Mouse (Mus musculus): ENCODE results near the gene Plxnb3. TPM values are rescaled to one million over a fixed set of nuclear protein-coding genes. Genes with fewer than 3 reads are reported as not detected.

The Plxnb3 gene
- polyA plus RNA-seq (2014; fragmentation: Nextera tagmentation; extraction: Ambion mirVana), result 0.12 and 0.19 TPM in 2 replicates

- H3K9me3 ChIP-seq (ENCODE audit: control insufficient read depth, low read length), result no peaks in the 10 kb centered on the region
Measured at GRCm38 (mm10) chrX:73756334-73757140, at the start of gene Plxnb3. TSS of gene Plxnb3 (plus strand) at chrX:73757090.

GRCm38 (mm10) chrX:73715476-73716108 lies 41.3 kb upstream of the Plxnb3 start:
- 0 out of 2 replicates have a peak, but pooled peaks cover 9% of the 10 kb centered on the region for H3K4me1 ChIP-seq (ENCODE audit: control insufficient read depth, insufficient read depth, low read length)
- H3K4me3 ChIP-seq (replicated peaks; ENCODE audit: low read depth, low read length), result peak overlapping the region; percentile 46
- no peaks in the 10 kb centered on the region for H3K9me3 ChIP-seq (ENCODE audit: control insufficient read depth, low read length)
- H3K36me3 ChIP-seq (ENCODE audit: control insufficient read depth, insufficient read depth, low read length), result no peaks in the 10 kb centered on the region
- H3K27me3 ChIP-seq (ENCODE audit: control insufficient read depth, insufficient read depth, low read length), result no peaks in the 10 kb centered on the region
- peak overlapping the region; percentile 40 for H3K9ac ChIP-seq (replicated peaks; ENCODE audit: low read length)
- DNase-seq (peak; percentile 27), ATAC-seq (ENCODE audit: low FRiP score, low TSS enrichment) (peak; percentile 1; the same call in 1 of the 2 replicates)
- H3K4me2 ChIP-seq (ENCODE audit: low read length), result peak overlapping the region; percentile 64
- 0 out of 2 replicates have a peak overlapping the region, but pooled peaks have one; percentile 77 for H3K27ac ChIP-seq (replicated peaks; ENCODE audit: low read depth, low read length)
- WGBS, result 24% methylated on average over 21 of the region's 21 CpGs

More at GRCm38 (mm10) chrX:73756334-73757140, at the start of gene Plxnb3:
- WGBS, result 58% methylated on average over 5 of the region's 5 CpGs
- no peaks in the 10 kb centered on the region for H3K27me3 ChIP-seq (ENCODE audit: control insufficient read depth, insufficient read depth, low read length)
- H3K27ac ChIP-seq (replicated peaks; ENCODE audit: low read depth, low read length), result no peak within 1 kb of the TSS
- DNase-seq, result no peak
- H3K4me2 ChIP-seq (ENCODE audit: low read length), result no peak within 1 kb of the TSS
- no peak within 1 kb of the TSS for H3K9ac ChIP-seq (replicated peaks; ENCODE audit: low read length)
- ATAC-seq (ENCODE audit: low FRiP score, low TSS enrichment), result no peak
- no peaks in the 10 kb centered on the region for H3K4me1 ChIP-seq (ENCODE audit: control insufficient read depth, insufficient read depth, low read length)
- no peak within 1 kb of the TSS for H3K4me3 ChIP-seq (replicated peaks; ENCODE audit: low read depth, low read length)
- no peaks in the 10 kb centered on the region for H3K36me3 ChIP-seq (ENCODE audit: control insufficient read depth, insufficient read depth, low read length)

- 25% methylated on average over 39 of the region's 45 CpGs for WGBS
- peak; percentile 94 for ATAC-seq (ENCODE audit: low FRiP score, low TSS enrichment)
- Histone ChIP-seq H3K36me3 (ENCODE audit: control insufficient read depth, insufficient read depth, low read length) (no peaks in the 10 kb centered on the region), H3K27me3 (ENCODE audit: control insufficient read depth, insufficient read depth, low read length) (no peaks in the 10 kb centered on the region), H3K4me1 (ENCODE audit: control insufficient read depth, insufficient read depth, low read length) (0 out of 2 replicates have a peak, but pooled peaks cover 9% of the 10 kb centered on the region), H3K9ac (replicated peaks; ENCODE audit: low read length) (peak within 1 kb of the TSS; percentile 46), H3K4me3 (replicated peaks; ENCODE audit: low read depth, low read length) (peak within 1 kb of the TSS; percentile 46), H3K27ac (replicated peaks; ENCODE audit: low read depth, low read length) (peak within 1 kb of the TSS; percentile 77), H3K4me2 (ENCODE audit: low read length) (peak within 1 kb of the TSS; percentile 64), H3K9me3 (ENCODE audit: control insufficient read depth, low read length) (no peaks in the 10 kb centered on the region)
- DNase-seq, result peak; percentile 93
Measured at GRCm38 (mm10) chrX:73716109-73716661, 40.7 kb upstream of the Plxnb3 start, which contains the start of the genes Bcap31 and Abcd1. TSS of gene Bcap31 (minus strand) at chrX:73716175. TSS of gene Abcd1 (plus strand) at chrX:73716597.

GRCm38 (mm10) chrX:73716709-73717545 lies 40.0 kb upstream of the Plxnb3 start:
- Histone ChIP-seq H3K4me1 (ENCODE audit: control insufficient read depth, insufficient read depth, low read length) (0 out of 2 replicates have a peak, but pooled peaks cover 9% of the 10 kb centered on the region), H3K9me3 (ENCODE audit: control insufficient read depth, low read length) (no peaks in the 10 kb centered on the region), H3K27ac (replicated peaks; ENCODE audit: low read depth, low read length) (peak overlapping the region; percentile 77), H3K4me2 (ENCODE audit: low read length) (peak overlapping the region; percentile 64), H3K27me3 (ENCODE audit: control insufficient read depth, insufficient read depth, low read length) (no peaks in the 10 kb centered on the region), H3K36me3 (ENCODE audit: control insufficient read depth, insufficient read depth, low read length) (no peaks in the 10 kb centered on the region), H3K4me3 (replicated peaks; ENCODE audit: low read depth, low read length) (peak overlapping the region; percentile 46), H3K9ac (replicated peaks; ENCODE audit: low read length) (peak overlapping the region; percentile 46)
- peak; percentile 36 for DNase-seq
- 32% methylated on average over 30 of the region's 30 CpGs for WGBS
- ATAC-seq (ENCODE audit: low FRiP score, low TSS enrichment), result peak; percentile 40

GRCm38 (mm10) chrX:73717667-73718066 lies 39.2 kb upstream of the Plxnb3 start:
- Histone ChIP-seq H3K4me2 (ENCODE audit: low read length) (peak overlapping the region; percentile 64), H3K9ac (replicated peaks; ENCODE audit: low read length) (no peak overlapping the region), H3K36me3 (ENCODE audit: control insufficient read depth, insufficient read depth, low read length) (no peaks in the 10 kb centered on the region), H3K27ac (replicated peaks; ENCODE audit: low read depth, low read length) (no peak overlapping the region), H3K4me3 (replicated peaks; ENCODE audit: low read depth, low read length) (peak overlapping the region; percentile 46; the same call in 1 of the 2 replicates), H3K9me3 (ENCODE audit: control insufficient read depth, low read length) (no peaks in the 10 kb centered on the region), H3K4me1 (ENCODE audit: control insufficient read depth, insufficient read depth, low read length) (0 out of 2 replicates have a peak, but pooled peaks cover 9% of the 10 kb centered on the region), H3K27me3 (ENCODE audit: control insufficient read depth, insufficient read depth, low read length) (no peaks in the 10 kb centered on the region)
- WGBS, result 70% methylated on average over 11 of the region's 11 CpGs
- DNase-seq, result no peak
- no peak for ATAC-seq (ENCODE audit: low FRiP score, low TSS enrichment)

- ATAC-seq (ENCODE audit: low FRiP score, low TSS enrichment), result no peak
- 57% methylated on average over 3 of the region's 3 CpGs for WGBS
- H3K9ac ChIP-seq (replicated peaks; ENCODE audit: low read length), result no peak overlapping the region
Measured at GRCm38 (mm10) chrX:73718271-73718670, 38.6 kb upstream of the Plxnb3 start.

GRCm38 (mm10) chrX:73718686-73719362 lies 38.1 kb upstream of the Plxnb3 start:
- Histone ChIP-seq H3K4me3 (replicated peaks; ENCODE audit: low read depth, low read length) (no peak overlapping the region), H3K36me3 (ENCODE audit: control insufficient read depth, insufficient read depth, low read length) (no peaks in the 10 kb centered on the region), H3K27ac (replicated peaks; ENCODE audit: low read depth, low read length) (no peak overlapping the region), H3K9ac (replicated peaks; ENCODE audit: low read length) (no peak overlapping the region), H3K27me3 (ENCODE audit: control insufficient read depth, insufficient read depth, low read length) (no peaks in the 10 kb centered on the region), H3K9me3 (ENCODE audit: control insufficient read depth, low read length) (no peaks in the 10 kb centered on the region), H3K4me2 (ENCODE audit: low read length) (peak overlapping the region; percentile 4; the same call in 1 of the 2 replicates), H3K4me1 (ENCODE audit: control insufficient read depth, insufficient read depth, low read length) (0 out of 2 replicates have a peak, but pooled peaks cover 9% of the 10 kb centered on the region)
- 50% methylated on average over 5 of the region's 5 CpGs for WGBS
- DNase-seq (peak; percentile 26), ATAC-seq (ENCODE audit: low FRiP score, low TSS enrichment) (no peak)

More at GRCm38 (mm10) chrX:73718271-73718670, 38.6 kb upstream of the Plxnb3 start:
- Histone ChIP-seq H3K9me3 (ENCODE audit: control insufficient read depth, low read length) (no peaks in the 10 kb centered on the region), H3K4me2 (ENCODE audit: low read length) (peak overlapping the region; percentile 4; the same call in 1 of the 2 replicates), H3K27ac (replicated peaks; ENCODE audit: low read depth, low read length) (no peak overlapping the region), H3K4me1 (ENCODE audit: control insufficient read depth, insufficient read depth, low read length) (0 out of 2 replicates have a peak, but pooled peaks cover 9% of the 10 kb centered on the region), H3K36me3 (ENCODE audit: control insufficient read depth, insufficient read depth, low read length) (no peaks in the 10 kb centered on the region), H3K4me3 (replicated peaks; ENCODE audit: low read depth, low read length) (no peak overlapping the region), H3K27me3 (ENCODE audit: control insufficient read depth, insufficient read depth, low read length) (no peaks in the 10 kb centered on the region)
- DNase-seq, result no peak

All from midbrain, embryonic 14.5 days (tissue).